Mouse (Mus musculus) cerebellum, adult 2 months (tissue): ENCODE data around the gene P4ha2.

ENCODE experiments used
- CTCF ChIP-seq: fragments of 200-500 bp; IDR thresholded peaks from 2 replicates; pipeline ENCODE4 v1.5.1; 2011; ENCODE audit warnings: low read depth, mild to moderate bottlenecking, control low read depth, low read length, moderate library complexity, borderline replicate concordance; ENCODE audit not compliant: insufficient read depth
- POLR2A ChIP-seq: fragments of 200-500 bp; IDR thresholded peaks from 2 replicates; pipeline ENCODE4 v1.6.1; 2011; ENCODE audit warnings: low read length, control low read depth, borderline replicate concordance; ENCODE audit not compliant: insufficient read depth

DNA sequence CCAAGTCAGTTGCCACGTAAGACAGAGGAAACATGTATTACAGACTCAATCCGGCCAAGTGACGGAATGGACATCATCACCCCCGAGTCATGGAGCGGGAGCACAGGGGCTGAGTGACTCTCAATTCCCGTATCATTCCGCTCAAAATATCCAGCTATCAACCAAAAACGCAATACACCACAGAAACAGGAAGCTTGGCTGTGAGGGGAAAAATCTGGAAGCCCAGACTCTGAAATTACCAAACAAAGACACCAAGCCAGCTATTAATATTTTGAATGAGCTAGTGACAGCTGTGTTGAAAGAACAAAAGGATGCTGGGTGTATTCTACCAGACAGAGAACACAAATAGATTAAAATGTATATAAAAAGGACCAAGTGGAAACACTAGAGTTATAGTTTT is 57.7 kb downstream of the P4ha2 start:
- TF ChIP-seq CTCF = no peak
- no peak for TF ChIP-seq POLR2A
